9 mouse cellular contexts compared by ENCODE assay signal in the genomic region with DNA sequence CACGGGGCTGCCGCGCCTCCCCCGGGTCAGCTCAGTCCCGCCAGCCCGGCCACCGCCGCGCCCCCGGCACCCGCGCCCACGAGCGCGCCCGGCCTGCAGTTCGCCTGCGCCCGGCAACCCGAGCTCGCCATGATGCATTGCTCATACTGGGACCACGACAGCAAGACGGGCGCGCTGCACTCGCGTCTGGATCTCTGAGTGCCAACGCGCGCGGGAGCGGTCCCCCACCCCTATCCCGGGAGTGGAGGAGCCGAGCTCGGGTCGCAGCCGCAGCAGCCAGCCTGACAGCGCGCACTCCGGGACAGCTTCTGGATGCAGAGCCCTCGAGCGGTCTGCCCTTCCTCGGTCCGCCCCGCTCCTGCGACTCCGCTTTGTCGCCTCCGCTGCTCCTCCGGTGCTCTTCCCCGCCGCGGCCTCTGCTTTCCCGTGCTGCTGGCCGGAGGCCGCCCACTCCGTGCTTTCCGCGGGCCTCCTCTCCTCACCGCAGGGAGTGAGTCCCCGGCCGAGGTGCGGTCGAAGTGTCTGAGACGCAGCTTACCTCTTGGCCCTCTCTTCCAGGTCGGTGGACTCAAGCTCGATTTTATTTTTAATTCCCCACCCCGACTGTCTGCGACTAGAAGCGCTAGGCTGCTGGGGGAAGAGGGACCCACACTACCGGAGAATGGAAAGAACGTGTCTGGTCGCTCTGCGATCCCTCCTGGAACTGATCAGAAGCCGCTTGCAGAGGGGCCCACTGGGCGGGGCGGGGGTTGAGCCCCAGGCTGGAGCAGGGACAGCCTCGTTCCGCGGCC. TPM values are rescaled to one million over a fixed set of nuclear protein-coding genes. Genes with fewer than 3 reads are reported as not detected.
A peak's percentile ranks its signal among the peaks of the same experiment; 100 is the strongest.
DNase-seq lines count a peak whose midpoint lies in the region; ATAC-seq lines count a peak whose summit lies in the region.
"Had no signal": no experiment of that assay in that cellular context is flagged by ENCODE, and none has a peak within 500 bp of the region (broad histone marks: within the 10 kb centered on the region; RNA-seq: fewer than 3 reads in every experiment).

No protein-coding gene starts in this region.

- no peaks in the 10 kb centered on the region for H3K36me3 ChIP-seq in forebrain, embryonic 14.5 days (ENCODE audit: control insufficient read depth, insufficient read depth, low read length)
- H3K36me3 ChIP-seq in intestine, embryonic 15.5 days, result no peaks in the 10 kb centered on the region
- no peaks in the 10 kb centered on the region for H3K36me3 ChIP-seq in midbrain, embryonic 14.5 days (ENCODE audit: control insufficient read depth, insufficient read depth, low read length)

- intact Hi-C loops in gastrocnemius, postnatal 14 days (cut with DNase I; ENCODE audit: low total_unique reads), result no loop called here

- under 1% methylated on average over 75 of the region's 80 CpGs for WGBS in forebrain, embryonic 14.5 days
- WGBS in intestine, embryonic 15.5 days, result under 1% methylated on average over 80 of the region's 80 CpGs
- 1% methylated on average over 69 of the region's 80 CpGs for WGBS in midbrain, embryonic 14.5 days

- peak overlapping the region; percentile 35 for H3K9ac ChIP-seq in forebrain, embryonic 14.5 days (ENCODE audit: low read length)
- no peak overlapping the region for H3K9ac ChIP-seq in intestine, embryonic 15.5 days
- peak overlapping the region; percentile 37 for H3K9ac ChIP-seq in midbrain, embryonic 14.5 days (replicated peaks; ENCODE audit: low read length)

- no peak overlapping the region for H3K27ac ChIP-seq in forebrain, embryonic 14.5 days (ENCODE audit: low read depth, low read length)
- no peak overlapping the region for H3K27ac ChIP-seq in intestine, embryonic 15.5 days
- no peak overlapping the region for H3K27ac ChIP-seq in midbrain, embryonic 14.5 days (replicated peaks; ENCODE audit: low read depth, low read length)

- no peaks in the 10 kb centered on the region for H3K9me3 ChIP-seq in forebrain, embryonic 14.5 days (replicated peaks; ENCODE audit: control insufficient read depth, low read length)
- H3K9me3 ChIP-seq in intestine, embryonic 15.5 days, result no peaks in the 10 kb centered on the region
- no peaks in the 10 kb centered on the region for H3K9me3 ChIP-seq in midbrain, embryonic 14.5 days (ENCODE audit: control insufficient read depth, low read length)

- peak overlapping the region; percentile 36 for H3K4me3 ChIP-seq in forebrain, embryonic 14.5 days (ENCODE audit: low read depth, low read length)
- H3K4me3 ChIP-seq in intestine, embryonic 15.5 days (replicated peaks), result peak overlapping the region; percentile 38
- H3K4me3 ChIP-seq in midbrain, embryonic 14.5 days (replicated peaks; ENCODE audit: low read depth, low read length), result peak overlapping the region; percentile 34

- ATAC-seq in forebrain, embryonic 14.5 days, result peak; percentile 40
- ATAC-seq in intestine, embryonic 15.5 days, result peak; percentile 38
- ATAC-seq in midbrain, embryonic 14.5 days (ENCODE audit: low FRiP score, low TSS enrichment), result no peak
- ATAC-seq in megakaryocyte progenitor cell, adult 5-6 weeks (replicated peaks; ENCODE audit: poor library complexity), result no peak

- H3K27me3 ChIP-seq in forebrain, embryonic 14.5 days (replicated peaks; ENCODE audit: control insufficient read depth, insufficient read depth, low read length), result peaks cover 85% of the 10 kb centered on the region
- peaks cover 96% of the 10 kb centered on the region for H3K27me3 ChIP-seq in intestine, embryonic 15.5 days (replicated peaks)
- H3K27me3 ChIP-seq in midbrain, embryonic 14.5 days (ENCODE audit: control insufficient read depth, insufficient read depth, low read length), result peaks cover 95% of the 10 kb centered on the region

- DNase-seq in gastrocnemius, postnatal 14 days, result peak; percentile 22
- DNase-seq in gastrocnemius, adult 18-20 months (ENCODE audit: low spot score), result no peak
- peak; percentile 72 for DNase-seq in R1 (ENCODE audit: low read depth, low spot score)
- DNase-seq in forebrain, embryonic 14.5 days (ENCODE audit: low spot score), result peak; percentile 50
- peak; percentile 64 for DNase-seq in midbrain, embryonic 14.5 days
- DNase-seq in ovary, adult 18-20 months (ENCODE audit: low spot score), result no peak

- H3K4me2 ChIP-seq in forebrain, embryonic 14.5 days (ENCODE audit: low read length), result peak overlapping the region; percentile 66
- peak overlapping the region; percentile 81 for H3K4me2 ChIP-seq in intestine, embryonic 15.5 days (replicated peaks)
- H3K4me2 ChIP-seq in midbrain, embryonic 14.5 days (ENCODE audit: low read length), result peak overlapping the region; percentile 60

- peaks cover 19% of the 10 kb centered on the region for H3K4me1 ChIP-seq in forebrain, embryonic 14.5 days (ENCODE audit: control insufficient read depth, insufficient read depth, low read length)
- H3K4me1 ChIP-seq in intestine, embryonic 15.5 days (replicated peaks), result peaks cover 34% of the 10 kb centered on the region
- H3K4me1 ChIP-seq in midbrain, embryonic 14.5 days (ENCODE audit: control insufficient read depth, insufficient read depth, low read length), result peaks cover 27% of the 10 kb centered on the region

RNA-seq across cellular contexts. Expression of gene Foxl2, which starts 1.7 kb away (rescaled TPM):
- not detected for total RNA-seq in gastrocnemius, postnatal 14 days (2021)
- total RNA-seq in gastrocnemius, adult 18-20 months (2021), result under 1 TPM in 1 of 2 experiments, not detected in 1; 0.09 TPM
- 0.43 and 0.72 TPM in 2 replicates for polyA plus RNA-seq in forebrain, embryonic 14.5 days (2014; fragmentation: Nextera tagmentation; extraction: Ambion mirVana)
- polyA plus RNA-seq in intestine, embryonic 15.5 days (2015; fragmentation: Nextera tagmentation; extraction: Ambion mirVana), result not detected in 2 replicates
- polyA plus RNA-seq in midbrain, embryonic 14.5 days (2014; fragmentation: Nextera tagmentation; extraction: Ambion mirVana), result 0.45 and 0.95 TPM in 2 replicates
- not detected in 2 replicates for total RNA-seq in megakaryocyte progenitor cell, adult 5-6 weeks (2015)
- total RNA-seq in megakaryocyte progenitor cell, adult 5-6 weeks (2017), result not detected in 2 replicates
- total RNA-seq: CH12.LX had no signal

RNA-seq across cellular contexts. Expression of gene Faim, which starts 29.4 kb away (rescaled TPM):
- total RNA-seq in gastrocnemius, postnatal 14 days (2021), result 1 to 10 TPM; 4.0 to 4.5 TPM
- total RNA-seq in gastrocnemius, adult 18-20 months (2021), result 1 to 10 TPM; 1.3 to 2.0 TPM
- polyA plus RNA-seq in forebrain, embryonic 14.5 days (2014; fragmentation: Nextera tagmentation; extraction: Ambion mirVana), result 104 and 105 TPM in 2 replicates
- 39.9 and 42.8 TPM in 2 replicates for polyA plus RNA-seq in intestine, embryonic 15.5 days (2015; fragmentation: Nextera tagmentation; extraction: Ambion mirVana)
- 112 and 126 TPM in 2 replicates for polyA plus RNA-seq in midbrain, embryonic 14.5 days (2014; fragmentation: Nextera tagmentation; extraction: Ambion mirVana)
- 45.6 and 51.6 TPM in 2 replicates for total RNA-seq in megakaryocyte progenitor cell, adult 5-6 weeks (2015)
- 115 and 117 TPM in 2 replicates for total RNA-seq in megakaryocyte progenitor cell, adult 5-6 weeks (2017)

RNA-seq across cellular contexts. Expression of gene 7420426K07Rik, which starts 53.9 kb away (rescaled TPM):
- total RNA-seq in gastrocnemius, postnatal 14 days (2021), result not detected
- not detected for total RNA-seq in gastrocnemius, adult 18-20 months (2021)
- polyA plus RNA-seq in forebrain, embryonic 14.5 days (2014; fragmentation: Nextera tagmentation; extraction: Ambion mirVana), result not detected in 2 replicates
- not detected in 2 replicates for polyA plus RNA-seq in intestine, embryonic 15.5 days (2015; fragmentation: Nextera tagmentation; extraction: Ambion mirVana)
- polyA plus RNA-seq in midbrain, embryonic 14.5 days (2014; fragmentation: Nextera tagmentation; extraction: Ambion mirVana), result not detected in 2 replicates
- total RNA-seq in megakaryocyte progenitor cell, adult 5-6 weeks (2015), result not detected in 2 replicates
- total RNA-seq in megakaryocyte progenitor cell, adult 5-6 weeks (2017), result not detected in 2 replicates
- total RNA-seq: CH12.LX had no signal

Comparison
In these comparisons a context has a peak if more than half of its experiments do, and no peak if none do; other contexts are left out.
1. DNase-seq: peak in gastrocnemius, postnatal 14 days (single experiment), R1 (single experiment), forebrain, embryonic 14.5 days (single experiment) and midbrain, embryonic 14.5 days (single experiment); none in gastrocnemius, adult 18-20 months (single experiment) and ovary, adult 18-20 months (single experiment).
2. ATAC-seq: peak in forebrain, embryonic 14.5 days (single experiment) and intestine, embryonic 15.5 days (single experiment); none in midbrain, embryonic 14.5 days (single experiment) and megakaryocyte progenitor cell, adult 5-6 weeks (single experiment).
3. RNA of gene Faim, which starts 29.4 kb away (total RNA-seq): 45.6 to 117 TPM in megakaryocyte progenitor cell, adult 5-6 weeks; 4.0 to 4.5 TPM in gastrocnemius, postnatal 14 days and 1.3 to 2.0 TPM in gastrocnemius, adult 18-20 months; every median in the first group is over 4 times any median in the second.
4. Peak in every context shown above with its lines, with median percentiles within 50 percentile points of each other: H3K4me2 ChIP-seq and H3K4me3 ChIP-seq.